Mouse (Mus musculus) kidney, adult 2 months (tissue): ENCODE results near the gene Smtnl1. TPM values are rescaled to one million over a fixed set of nuclear protein-coding genes. Genes with fewer than 3 reads are reported as not detected.

Experiments used
- DNase-seq: peaks from one replicate; pipeline ENCODE4 v3.0.0; 2021
- H3K27ac ChIP-seq: fragments of 200-500 bp; 2 replicates; pipeline ENCODE4 v1.5.1; 2012; ENCODE audit warnings: low read depth, low read length, control low read depth, inconsistent platforms; ENCODE audit not compliant: insufficient read depth
- H3K27me3 ChIP-seq: fragments of 200-500 bp; replicated peaks from 2 replicates; pipeline ENCODE4 v1.6.1; 2012; ENCODE audit warnings: mild to moderate bottlenecking, moderate library complexity, low read length, inconsistent platforms; ENCODE audit not compliant: control insufficient read depth, insufficient read depth
- H3K36me3 ChIP-seq: fragments of 200-500 bp; 2 replicates; pipeline ENCODE4 v1.6.1; 2012; ENCODE audit warnings: mild to moderate bottlenecking, moderate library complexity, low read length, inconsistent platforms; ENCODE audit not compliant: control insufficient read depth, insufficient read depth
- H3K4me1 ChIP-seq: fragments of 200-500 bp; 2 replicates; pipeline ENCODE4 v1.6.1; 2011; ENCODE audit warnings: low read length; ENCODE audit not compliant: control insufficient read depth, insufficient read depth
- H3K4me3 ChIP-seq: fragments of 200-500 bp; 2 replicates; pipeline ENCODE4 v1.5.1; 2011; ENCODE audit warnings: mild to moderate bottlenecking, low read depth, low read length, control low read depth; ENCODE audit not compliant: insufficient read depth
- CTCF ChIP-seq: fragments of 200-500 bp; conservative IDR thresholded peaks from 2 replicates; pipeline ENCODE4 v1.5.1; 2011; ENCODE audit warnings: low read depth, mild to moderate bottlenecking, control low read depth, low read length, moderate library complexity, mixed read lengths; ENCODE audit not compliant: insufficient read depth, insufficient read length
- POLR2A ChIP-seq: fragments of 200-500 bp; IDR thresholded peaks from one replicate; pipeline ENCODE4 v1.6.1; 2011; ENCODE audit warnings: low read depth, low read length, control low read depth
- WGBS: fragments of 180-500 bp; shearing (Covaris S2); methylation state at CpG from one replicate; pipeline ENCODE4 v1.1.7; 2018; 5-methylcytosine and 5-hydroxymethylcytosine counted together
- polyA plus RNA-seq: library from polyadenylated mRNA; depleted of rRNA; stranded (reverse); fragments of >200 nt; gene quantifications from 2 replicates; pipeline ENCODE4 v1.2.3, GENCODE M21; 2012

Smtnl1 gene
- polyA plus RNA-seq, 1 experiment: 2.6 TPM

- 47% methylated on average over 9 of the region's 9 CpGs for WGBS
- no peak for DNase-seq
- peaks cover 10% of the 10 kb centered on the region; the same call in 1 of the 2 replicates for H3K4me1 ChIP-seq
- H3K4me3 ChIP-seq: no peak overlapping the region
- peaks cover 4% of the 10 kb centered on the region; the same call in 1 of the 2 replicates for H3K27me3 ChIP-seq
- H3K36me3 ChIP-seq: no peaks in the 10 kb centered on the region
- TF ChIP-seq POLR2A (no peak), CTCF (no peak)
- no peak overlapping the region for H3K27ac ChIP-seq
These were observed 15.6 kb upstream of the Smtnl1 start for GRCm38 (mm10) chr2:84837817-84838592.

GRCm38 (mm10) chr2:84837107-84837506, 14.7 kb upstream of the Smtnl1 start:
- Histone ChIP-seq H3K27ac (no peak overlapping the region), H3K36me3 (no peaks in the 10 kb centered on the region), H3K27me3 (peaks cover 4% of the 10 kb centered on the region; the same call in 1 of the 2 replicates), H3K4me1 (peaks cover 10% of the 10 kb centered on the region; the same call in 1 of the 2 replicates), H3K4me3 (no peak overlapping the region)
- 71% methylated on average over 8 of the region's 8 CpGs for WGBS
- no peak for DNase-seq
- TF ChIP-seq POLR2A: no peak
- TF ChIP-seq CTCF: no peak

GRCm38 (mm10) chr2:84831666-84832391, 9.4 kb upstream of the Smtnl1 start:
- no peak overlapping the region for H3K27ac ChIP-seq
- 33% methylated on average over 10 of the region's 10 CpGs for WGBS

GRCm38 (mm10) chr2:84827283-84827920, 5.0 kb upstream of the Smtnl1 start:
- Histone ChIP-seq H3K36me3 (no peaks in the 10 kb centered on the region), H3K4me3 (peak overlapping the region; percentile 78), H3K27me3 (no peaks in the 10 kb centered on the region), H3K27ac (peak overlapping the region; percentile 19), H3K4me1 (peaks cover 2% of the 10 kb centered on the region; the same call in 1 of the 2 replicates)
- peak; percentile 51 for DNase-seq
- no peak for TF ChIP-seq CTCF
- no peak for TF ChIP-seq POLR2A
- under 1% methylated on average over 29 of the region's 29 CpGs for WGBS

More at GRCm38 (mm10) chr2:84831666-84832391, 9.4 kb upstream of the Smtnl1 start:
- no peaks in the 10 kb centered on the region for H3K27me3 ChIP-seq
- no peaks in the 10 kb centered on the region for H3K36me3 ChIP-seq
- TF ChIP-seq CTCF (peak; percentile 93), POLR2A (no peak)
- DNase-seq: peak; percentile 90
- no peaks in the 10 kb centered on the region; the same call in 1 of the 2 replicates for H3K4me1 ChIP-seq
- H3K4me3 ChIP-seq: no peak overlapping the region

- no peaks in the 10 kb centered on the region for H3K27me3 ChIP-seq
- TF ChIP-seq CTCF (no peak), POLR2A (no peak)
- under 1% methylated on average over 34 of the region's 34 CpGs for WGBS
- H3K36me3 ChIP-seq: no peaks in the 10 kb centered on the region
- peaks cover 2% of the 10 kb centered on the region; the same call in 1 of the 2 replicates for H3K4me1 ChIP-seq
- H3K27ac ChIP-seq: peak within 1 kb of the TSS; percentile 19
- peak; percentile 97 for DNase-seq
- H3K4me3 ChIP-seq: peak within 1 kb of the TSS; percentile 78
These were observed 4.2 kb upstream of the Smtnl1 start, which contains the start of gene Timm10 for GRCm38 (mm10) chr2:84826488-84827282. Timm10 (plus strand) TSS chr2:84826997.

- H3K27me3 ChIP-seq: no peaks in the 10 kb centered on the region
- no peak overlapping the region for H3K4me3 ChIP-seq
- H3K36me3 ChIP-seq: no peaks in the 10 kb centered on the region
- TF ChIP-seq POLR2A: no peak
- no peak for DNase-seq
- H3K4me1 ChIP-seq: peaks cover 2% of the 10 kb centered on the region; the same call in 1 of the 2 replicates
- no peak overlapping the region for H3K27ac ChIP-seq
- 19% methylated on average over 2 of the region's 2 CpGs for WGBS
These were observed 785 bp upstream of the Smtnl1 start for GRCm38 (mm10) chr2:84823237-84823636.
